Mouse (Mus musculus): ENCODE measurements around the gene Gm21497. TPM values are rescaled to one million over a fixed set of nuclear protein-coding genes. Genes with fewer than 3 reads are reported as not detected.
"Not testable (repeated sequence)": the region's sequence is repeated elsewhere in the genome, so short reads cannot be mapped to it uniquely, and the experiment has no call there.

Gm21497 gene
- polyA plus RNA-seq (2016; fragmentation: Nextera tagmentation; extraction: Ambion mirVana) = not detected in 2 replicates

DNA sequence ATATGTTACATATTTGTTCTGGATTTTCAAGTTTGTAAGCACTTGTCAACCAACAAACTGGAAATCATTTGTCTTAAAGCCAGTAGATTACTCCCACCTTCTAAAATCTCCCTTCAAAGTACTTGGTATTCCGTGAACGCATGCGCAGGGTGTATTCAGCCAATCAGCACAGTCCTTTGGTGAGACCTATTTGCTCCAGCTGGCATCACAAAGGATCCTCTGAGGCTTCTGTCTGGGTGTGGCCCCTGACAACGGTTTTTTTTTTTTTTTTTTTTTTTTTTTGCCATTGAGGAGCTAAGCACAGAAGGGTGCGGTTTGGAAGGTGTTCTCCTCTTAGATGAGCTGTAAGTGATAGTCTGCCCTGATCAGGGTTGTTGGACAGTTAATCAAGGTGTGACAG, at the start of gene Gm21497:
Gene Gm21497, plus strand, starts transcription at position 301 of the 400 bp plus-strand sequence.
- H3K4me3 ChIP-seq; H3K9me3 ChIP-seq (replicated peaks); ATAC-seq; H3K9ac ChIP-seq; H3K4me1 ChIP-seq; H3K36me3 ChIP-seq; H3K4me2 ChIP-seq; H3K27me3 ChIP-seq (replicated peaks); H3K27ac ChIP-seq: not testable (repeated sequence)
- no CpG with 5 or more reads among the region's 5 CpGs for WGBS (ENCODE audit: insufficient replicate concordance)
